Mouse (Mus musculus) left cerebral cortex, postnatal 10 days (tissue): ENCODE results near the gene Slc50a1. TPM values are rescaled to one million over a fixed set of nuclear protein-coding genes. Genes with fewer than 3 reads are reported as not detected.

Source experiments
- DNase-seq, 2 experiments: peaks; one replicate each; pipeline ENCODE4 v3.0.0; 2021 to 2022; ENCODE audit warnings: low spot score in 2 of 2, mixed read lengths in 1 of 2; ENCODE audit errors: extremely low spot score in 1 of 2
- intact Hi-C: fragments of 180-260 bp; cut with DNase I; formaldehyde crosslinking; loops from one replicate; pipeline ENCODE4 v1.15.1; 2025
- total RNA-seq, 2 experiments: library from RNA; stranded (reverse); gene quantifications; 2 replicates each; pipeline ENCODE4 v1.2.3; 2021

Gene Slc50a1
- total RNA-seq, 2 experiments from 2014 or later, result 17.9 to 22.3 TPM

GRCm38 (mm10) chr3:89278107-89278506 is 7.7 kb upstream of the Slc50a1 start:
- peak in 1 of 2 experiments; percentile 68 for DNase-seq
- intact Hi-C loops, result no loop called here

- DNase-seq, result peak in 1 of 2 experiments; percentile 47
- intact Hi-C loops, result no loop called here
These were observed 7.1 kb upstream of the Slc50a1 start for GRCm38 (mm10) chr3:89277281-89278021.

GRCm38 (mm10) chr3:89276061-89276460 is 5.7 kb upstream of the Slc50a1 start:
- intact Hi-C loops, result no loop called here
- DNase-seq, result no peak

GRCm38 (mm10) chr3:89271760-89272159 is 1.4 kb upstream of the Slc50a1 start:
- DNase-seq, result no peak
- intact Hi-C loops, result no loop called here

- intact Hi-C loops, result no loop called here
- peak in 1 of 2 experiments; percentile 62 for DNase-seq
These were observed 521 bp upstream of the Slc50a1 start for GRCm38 (mm10) chr3:89270891-89271290.

- intact Hi-C loops, result loop anchor here (10.0 kb wide), 1 partner anchor 586 kb away; no protein-coding TSS in a partner anchor
These were observed 1.5 kb downstream of the Slc50a1 start for GRCm38 (mm10) chr3:89268916-89269315.

GRCm38 (mm10) chr3:89266439-89266893 is 3.9 kb downstream of the Slc50a1 start:
- intact Hi-C loops, result loop anchor here (10.0 kb wide), 1 partner anchor 588 kb away; no protein-coding TSS in a partner anchor
- DNase-seq, result peak; percentile 78 to 80

More at GRCm38 (mm10) chr3:89268916-89269315, 1.5 kb downstream of the Slc50a1 start:
- DNase-seq, result no peak

GRCm38 (mm10) chr3:89262417-89262816 is 8.0 kb downstream of the Slc50a1 start:
- no peak for DNase-seq
- intact Hi-C loops, result loop anchor here (10.0 kb wide), 1 partner anchor 592 kb away; no protein-coding TSS in a partner anchor

- intact Hi-C loops, result loop anchor here (10.0 kb wide), 1 partner anchor 595 kb away; no protein-coding TSS in a partner anchor
- no peak for DNase-seq
These were observed 10.2 kb downstream of the Slc50a1 start for GRCm38 (mm10) chr3:89260211-89260610.

- intact Hi-C loops, result no loop called here
- no peak for DNase-seq
These were observed 11.3 kb downstream of the Slc50a1 start, which contains the start of gene Dpm3 for GRCm38 (mm10) chr3:89259076-89259475. Dpm3 (plus strand) TSS chr3:89259358.

- no peak for DNase-seq
- intact Hi-C loops, result no loop called here
These were observed 14.2 kb downstream of the Slc50a1 start for GRCm38 (mm10) chr3:89256177-89256576.

- intact Hi-C loops, result loop anchor here (5.0 kb wide), 1 partner anchor 42 kb away; no protein-coding TSS in a partner anchor
- DNase-seq, result no peak
These were observed 15.4 kb downstream of the Slc50a1 start for GRCm38 (mm10) chr3:89254994-89255393.

- intact Hi-C loops, result loop anchor here (5.0 kb wide), 1 partner anchor 46 kb away; no protein-coding TSS in a partner anchor
- peak in 1 of 2 experiments; percentile 84 for DNase-seq
These were observed 18.9 kb downstream of the Slc50a1 start for GRCm38 (mm10) chr3:89251365-89251895.

- intact Hi-C loops, result loop anchor here (5.0 kb wide), 1 partner anchor 47 kb away; no protein-coding TSS in a partner anchor
- no peak for DNase-seq
These were observed 19.8 kb downstream of the Slc50a1 start for GRCm38 (mm10) chr3:89250435-89251040.

- DNase-seq, result no peak
- intact Hi-C loops, result loop anchor here (5.0 kb wide), 1 partner anchor 35 kb away; the partner anchor contains the start of gene Efna1
These were observed 22.9 kb downstream of the Slc50a1 start for GRCm38 (mm10) chr3:89247466-89247865.

- intact Hi-C loops, result loop anchor here (5.0 kb wide), 1 partner anchor 36 kb away; the partner anchor contains the start of gene Efna1
- DNase-seq, result peak; percentile 90 to 94
These were observed 23.9 kb downstream of the Slc50a1 start, which contains the start of gene Trim46 for GRCm38 (mm10) chr3:89246261-89247100. Trim46 (minus strand) TSS chr3:89246309.

GRCm38 (mm10) chr3:89245688-89246171 is 24.6 kb downstream of the Slc50a1 start, which contains the start of gene Krtcap2:
Krtcap2 (plus strand) TSS chr3:89245966.
- peak; percentile 82 to 84 for DNase-seq
- intact Hi-C loops, result loop anchor here (5.0 kb wide), 1 partner anchor 37 kb away; the partner anchor contains the start of gene Efna1
